Mouse (Mus musculus) CD4-positive, CD25-positive, alpha-beta regulatory T cell, adult 2 months (primary cell): ENCODE results near the gene Gdpd1.

Experiments
- DNase-seq: peaks from one replicate; pipeline ENCODE4 v3.0.0-alpha.2; 2012; ENCODE audit warnings: low read depth, low spot score

Gene Gdpd1

DNA sequence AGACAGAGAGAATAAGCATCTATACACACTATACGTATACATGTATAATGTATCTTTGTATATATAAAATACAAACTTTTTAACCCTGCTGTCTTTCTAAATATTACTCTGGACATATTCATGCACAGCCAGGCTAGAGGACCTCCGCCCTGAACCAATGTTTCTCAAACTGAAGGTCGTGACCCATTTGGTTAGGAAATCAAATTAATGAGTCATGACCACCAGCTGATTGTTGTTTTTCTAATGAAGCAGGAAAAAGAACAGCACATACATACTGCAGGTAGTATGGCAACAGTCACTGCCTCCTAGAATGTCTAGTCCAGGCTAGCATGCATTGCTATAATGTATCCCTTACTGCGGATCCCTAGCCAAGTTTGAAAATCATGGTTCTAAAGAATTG lies 82.6 kb downstream of the Gdpd1 start:
- DNase-seq, result no peak

DNA sequence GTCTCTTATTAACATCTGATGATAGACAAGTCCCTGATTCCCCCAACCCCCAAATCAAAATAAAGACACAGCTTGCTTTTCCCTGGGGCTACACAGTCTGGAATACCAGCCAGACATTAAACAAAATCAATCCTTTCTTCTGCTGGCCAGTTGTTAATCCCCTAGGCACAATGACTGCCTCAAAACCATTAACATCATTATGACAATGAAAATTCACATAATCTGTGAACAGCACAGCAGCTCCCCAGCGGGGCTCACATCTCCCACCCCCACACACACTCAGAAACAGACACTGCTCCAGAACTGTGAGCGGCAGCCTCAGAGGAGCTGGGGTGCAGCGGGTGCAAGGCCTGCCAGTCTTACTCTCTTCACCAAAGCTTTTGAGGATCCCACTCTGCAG lies 83.6 kb downstream of the Gdpd1 start:
- DNase-seq, result no peak

DNA sequence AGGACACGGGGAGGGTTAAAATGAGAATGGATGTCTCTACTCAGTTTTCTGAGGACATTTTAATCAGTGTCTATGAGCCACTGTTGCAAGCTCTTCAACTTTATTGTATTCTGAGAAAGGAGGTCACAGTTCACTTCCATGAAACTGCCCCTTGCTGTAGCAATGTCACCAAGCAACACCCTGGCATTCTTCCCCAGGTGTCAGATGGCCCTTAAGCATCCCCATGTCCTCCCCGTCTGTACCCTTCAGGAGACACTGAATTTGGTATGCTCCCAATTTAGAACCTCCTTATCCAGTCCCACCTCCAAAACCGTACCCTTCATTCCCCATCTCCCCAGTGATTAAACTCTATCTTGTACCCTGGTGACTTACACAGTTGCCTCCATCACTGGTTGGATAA lies 88.9 kb downstream of the Gdpd1 start:
- DNase-seq, result no peak
